Mouse (Mus musculus) mesoderm, embryonic 11.5 days (tissue): ENCODE results near the gene Atp13a5.

Experiments used
- DNase-seq: peaks from one replicate; pipeline ENCODE4 v3.0.0-alpha.2; 2012; ENCODE audit warnings: low read depth, low spot score

The Atp13a5 gene

GRCm38 (mm10) chr16:29205581-29205980, 173.0 kb downstream of the Atp13a5 start:
- no peak for DNase-seq

GRCm38 (mm10) chr16:29204875-29205274, 173.7 kb downstream of the Atp13a5 start:
- no peak for DNase-seq

GRCm38 (mm10) chr16:29201146-29201545, 177.4 kb downstream of the Atp13a5 start:
- no peak for DNase-seq

GRCm38 (mm10) chr16:29198461-29198860, 180.1 kb downstream of the Atp13a5 start:
- peak; percentile 34 for DNase-seq

GRCm38 (mm10) chr16:29195156-29195555, 183.4 kb downstream of the Atp13a5 start:
- no peak for DNase-seq

GRCm38 (mm10) chr16:29193981-29194380, 184.6 kb downstream of the Atp13a5 start:
- DNase-seq: no peak

- no peak for DNase-seq
These were observed 185.6 kb downstream of the Atp13a5 start for GRCm38 (mm10) chr16:29192911-29193310.
